Mouse (Mus musculus) hindbrain, embryonic 14.5 days (tissue): ENCODE results near the gene Gnb2. TPM values are rescaled to one million over a fixed set of nuclear protein-coding genes. Genes with fewer than 3 reads are reported as not detected.

Experiments
- ATAC-seq: fragments of 200-750 bp; cut with Nextera tagmentation; 2 replicates; pipeline ENCODE4 v1.8.0; 2017; ENCODE audit warnings: moderate number of reproducible peaks, mild to moderate bottlenecking, moderate TSS enrichment, moderate library complexity; ENCODE audit not compliant: low FRiP score
- DNase-seq: peaks from one replicate; pipeline ENCODE4 v3.0.0-alpha.2; 2015; ENCODE audit warnings: low spot score
- H3K27ac ChIP-seq: fragments of 300-500 bp; sonication (generic); 2 replicates; pipeline ENCODE4 v1.5.1; 2014; ENCODE audit warnings: mild to moderate bottlenecking, moderate library complexity
- H3K27me3 ChIP-seq: fragments of 300-500 bp; sonication (generic); 2 replicates; pipeline ENCODE4 v1.6.1; 2014; ENCODE audit warnings: mild to moderate bottlenecking, low read length, mixed read lengths; ENCODE audit not compliant: control insufficient read depth, insufficient read depth
- H3K36me3 ChIP-seq: fragments of 300-500 bp; sonication (generic); replicated peaks from 2 replicates; pipeline ENCODE4 v1.6.1; 2014; ENCODE audit not compliant: control insufficient read depth, insufficient read depth
- H3K4me1 ChIP-seq: fragments of 300-500 bp; sonication (generic); replicated peaks from 2 replicates; pipeline ENCODE4 v1.6.1; 2014; ENCODE audit warnings: antibody characterized with exemption, low read length, mixed read lengths; ENCODE audit not compliant: control insufficient read depth, insufficient read depth
- H3K4me2 ChIP-seq: fragments of 300-500 bp; sonication (generic); replicated peaks from 2 replicates; pipeline ENCODE4 v1.6.1; 2014; ENCODE audit warnings: mild to moderate bottlenecking, moderate library complexity
- H3K4me3 ChIP-seq: fragments of 300-500 bp; sonication (generic); replicated peaks from 2 replicates; pipeline ENCODE4 v1.5.1; 2014; ENCODE audit warnings: mild to moderate bottlenecking, low read length
- H3K9ac ChIP-seq: fragments of 300-500 bp; sonication (generic); 2 replicates; pipeline ENCODE4 v1.6.1; 2014
- H3K9me3 ChIP-seq: fragments of 300-500 bp; sonication (generic); 2 replicates; pipeline ENCODE4 v1.6.1; 2016; ENCODE audit warnings: low read length; ENCODE audit not compliant: control insufficient read depth
- WGBS: fragments of 180-500 bp; shearing (Covaris S2); extraction: QIAGEN DNeasy Blood & Tissue Kit; methylation state at CpG from one replicate; pipeline ENCODE4 v1.1.7; 2014; 5-methylcytosine and 5-hydroxymethylcytosine counted together
- polyA plus RNA-seq: library from polyadenylated mRNA; unstranded; fragments of >200 nt; fragmentation: Nextera tagmentation; extraction: Ambion mirVana; gene quantifications from 2 replicates; pipeline ENCODE4 v1.2.1, GENCODE M21; 2014

Gnb2 gene
- polyA plus RNA-seq, 1 experiment from 2014 or later, result 593 TPM

- DNase-seq, result no peak
- Histone ChIP-seq H3K36me3 (peaks cover 34% of the 10 kb centered on the region), H3K4me1 (no peaks in the 10 kb centered on the region), H3K27me3 (no peaks in the 10 kb centered on the region), H3K9me3 (no peaks in the 10 kb centered on the region), H3K4me3 (no peak overlapping the region), H3K4me2 (no peak overlapping the region), H3K27ac (no peak overlapping the region), H3K9ac (no peak overlapping the region)
- WGBS, result 92% methylated on average over 5 of the region's 5 CpGs
- no peak for ATAC-seq
These were observed 33.1 kb upstream of the Gnb2 start for GRCm38 (mm10) chr5:137566416-137566815.

GRCm38 (mm10) chr5:137565744-137566143, 32.4 kb upstream of the Gnb2 start:
- ATAC-seq, result no peak
- H3K9ac ChIP-seq, result no peak overlapping the region
- H3K4me1 ChIP-seq, result no peaks in the 10 kb centered on the region
- 67% methylated on average over 6 of the region's 6 CpGs for WGBS
- H3K4me2 ChIP-seq, result no peak overlapping the region
- DNase-seq, result no peak
- H3K9me3 ChIP-seq, result no peaks in the 10 kb centered on the region
- H3K27ac ChIP-seq, result no peak overlapping the region
- peaks cover 34% of the 10 kb centered on the region for H3K36me3 ChIP-seq
- no peak overlapping the region for H3K4me3 ChIP-seq
- no peaks in the 10 kb centered on the region for H3K27me3 ChIP-seq

GRCm38 (mm10) chr5:137562965-137563364, 29.7 kb upstream of the Gnb2 start:
- WGBS, result 72% methylated on average over 10 of the region's 10 CpGs
- no peaks in the 10 kb centered on the region for H3K4me1 ChIP-seq
- H3K27ac ChIP-seq, result no peak overlapping the region
- no peak for DNase-seq
- peaks cover 41% of the 10 kb centered on the region for H3K36me3 ChIP-seq
- no peak overlapping the region for H3K9ac ChIP-seq
- no peak overlapping the region for H3K4me2 ChIP-seq
- no peak overlapping the region for H3K4me3 ChIP-seq
- H3K9me3 ChIP-seq, result no peaks in the 10 kb centered on the region
- no peaks in the 10 kb centered on the region for H3K27me3 ChIP-seq
- ATAC-seq, result no peak

GRCm38 (mm10) chr5:137561556-137561955, 28.2 kb upstream of the Gnb2 start:
- H3K9me3 ChIP-seq, result no peaks in the 10 kb centered on the region
- H3K4me1 ChIP-seq, result no peaks in the 10 kb centered on the region
- no peak for DNase-seq
- no peaks in the 10 kb centered on the region for H3K27me3 ChIP-seq
- ATAC-seq, result no peak
- H3K4me3 ChIP-seq, result no peak overlapping the region
- H3K4me2 ChIP-seq, result no peak overlapping the region
- H3K9ac ChIP-seq, result no peak overlapping the region
- peaks cover 34% of the 10 kb centered on the region for H3K36me3 ChIP-seq
- no peak overlapping the region for H3K27ac ChIP-seq
- whole genome bisulfite sequencing, result 51% methylated on average over 6 of the region's 6 CpGs

GRCm38 (mm10) chr5:137553898-137554297, 20.6 kb upstream of the Gnb2 start:
- Histone ChIP-seq H3K4me3 (peak overlapping the region; percentile 69), H3K36me3 (no peaks in the 10 kb centered on the region), H3K9ac (peak overlapping the region; percentile 86), H3K4me1 (peaks cover 11% of the 10 kb centered on the region), H3K9me3 (no peaks in the 10 kb centered on the region), H3K27ac (peak overlapping the region; percentile 87), H3K4me2 (peak overlapping the region; percentile 83), H3K27me3 (no peaks in the 10 kb centered on the region)
- 42% methylated on average over 11 of the region's 11 CpGs for WGBS
- no peak for DNase-seq
- 0 out of 2 replicates have a peak, but pooled peaks have one; percentile 19 for ATAC-seq

GRCm38 (mm10) chr5:137553411-137553837, 20.1 kb upstream of the Gnb2 start, which contains the start of gene Actl6b:
TSS of gene Actl6b (plus strand) at chr5:137553517.
- Histone ChIP-seq H3K9ac (peak within 1 kb of the TSS; percentile 86), H3K36me3 (no peaks in the 10 kb centered on the region), H3K4me3 (peak within 1 kb of the TSS; percentile 69), H3K27ac (peak within 1 kb of the TSS; percentile 87), H3K4me2 (peak within 1 kb of the TSS; percentile 83), H3K27me3 (no peaks in the 10 kb centered on the region), H3K9me3 (no peaks in the 10 kb centered on the region), H3K4me1 (peaks cover 11% of the 10 kb centered on the region)
- ATAC-seq, result peak; percentile 94
- peak; percentile 90 for DNase-seq
- 0% methylated on average over 37 of the region's 37 CpGs for WGBS

- 21% methylated on average over 6 of the region's 6 CpGs for WGBS
These were observed 19.7 kb upstream of the Gnb2 start for GRCm38 (mm10) chr5:137553000-137553399.

GRCm38 (mm10) chr5:137551119-137551518, 17.8 kb upstream of the Gnb2 start:
- 76% methylated on average over 5 of the region's 5 CpGs for WGBS

More at GRCm38 (mm10) chr5:137553000-137553399, 19.7 kb upstream of the Gnb2 start:
- ATAC-seq, result peak; percentile 58
- Histone ChIP-seq H3K27ac (peak overlapping the region; percentile 87), H3K4me2 (peak overlapping the region; percentile 83), H3K9me3 (no peaks in the 10 kb centered on the region), H3K9ac (peak overlapping the region; percentile 86), H3K4me3 (peak overlapping the region; percentile 69), H3K27me3 (no peaks in the 10 kb centered on the region), H3K36me3 (no peaks in the 10 kb centered on the region), H3K4me1 (peaks cover 11% of the 10 kb centered on the region)
- DNase-seq, result no peak

GRCm38 (mm10) chr5:137549840-137550239, 16.5 kb upstream of the Gnb2 start:
- no peak overlapping the region for H3K27ac ChIP-seq
- H3K4me2 ChIP-seq, result no peak overlapping the region
- no peak for DNase-seq
- H3K9ac ChIP-seq, result no peak overlapping the region
- no peak for ATAC-seq
- no peaks in the 10 kb centered on the region for H3K27me3 ChIP-seq
- 91% methylated on average over 2 of the region's 2 CpGs for WGBS
- H3K4me3 ChIP-seq, result no peak overlapping the region
- no peaks in the 10 kb centered on the region for H3K9me3 ChIP-seq
- H3K4me1 ChIP-seq, result peaks cover 9% of the 10 kb centered on the region
- H3K36me3 ChIP-seq, result no peaks in the 10 kb centered on the region

More at GRCm38 (mm10) chr5:137551119-137551518, 17.8 kb upstream of the Gnb2 start:
- H3K4me1 ChIP-seq, result peaks cover 11% of the 10 kb centered on the region
- H3K9me3 ChIP-seq, result no peaks in the 10 kb centered on the region
- H3K4me3 ChIP-seq, result no peak overlapping the region
- no peaks in the 10 kb centered on the region for H3K36me3 ChIP-seq
- H3K27me3 ChIP-seq, result no peaks in the 10 kb centered on the region
- H3K4me2 ChIP-seq, result no peak overlapping the region
- ATAC-seq (no peak), DNase-seq (no peak)
- no peak overlapping the region for H3K9ac ChIP-seq
- H3K27ac ChIP-seq, result no peak overlapping the region

- H3K9ac ChIP-seq, result no peak overlapping the region
- no peaks in the 10 kb centered on the region for H3K27me3 ChIP-seq
- H3K4me2 ChIP-seq, result no peak overlapping the region
- no peak overlapping the region for H3K4me3 ChIP-seq
- WGBS, result 75% methylated on average over 4 of the region's 4 CpGs
- no peaks in the 10 kb centered on the region for H3K4me1 ChIP-seq
- no peak overlapping the region for H3K27ac ChIP-seq
- ATAC-seq, result no peak
- H3K36me3 ChIP-seq, result no peaks in the 10 kb centered on the region
- H3K9me3 ChIP-seq, result no peaks in the 10 kb centered on the region
- DNase-seq, result no peak
These were observed 12.3 kb upstream of the Gnb2 start for GRCm38 (mm10) chr5:137545596-137545995.
